Mouse (Mus musculus) thymus, adult 2 months (tissue): ENCODE data around the gene Samd10. TPM values are rescaled to one million over a fixed set of nuclear protein-coding genes. Genes with fewer than 3 reads are reported as not detected.

Experiments
- DNase-seq: peaks from one replicate; pipeline ENCODE4 v3.0.0; 2021
- H3K27ac ChIP-seq: fragments of 200-500 bp; 2 replicates; pipeline ENCODE4 v1.5.1; 2012; ENCODE audit warnings: low read length, control low read depth; ENCODE audit not compliant: control insufficient read depth, insufficient read depth
- H3K27me3 ChIP-seq: fragments of 200-500 bp; 2 replicates; pipeline ENCODE4 v1.6.1; 2012; ENCODE audit warnings: mild to moderate bottlenecking, low read length, moderate library complexity, mixed read lengths; ENCODE audit not compliant: control insufficient read depth, insufficient read depth
- H3K36me3 ChIP-seq: fragments of 200-500 bp; 2 replicates; pipeline ENCODE4 v1.6.1; 2012; ENCODE audit warnings: mild to moderate bottlenecking, low read length, moderate library complexity; ENCODE audit not compliant: control insufficient read depth, insufficient read depth
- H3K4me1 ChIP-seq: fragments of 200-500 bp; replicated peaks from 2 replicates; pipeline ENCODE4 v1.6.1; 2012; ENCODE audit warnings: low read length; ENCODE audit not compliant: control insufficient read depth, insufficient read depth
- H3K4me3 ChIP-seq: fragments of 200-500 bp; 2 replicates; pipeline ENCODE4 v1.5.1; 2012; ENCODE audit warnings: mild to moderate bottlenecking, low read length, control low read depth, moderate library complexity; ENCODE audit not compliant: control insufficient read depth, insufficient read depth
- CTCF ChIP-seq: fragments of 200-500 bp; IDR thresholded peaks from 2 replicates; pipeline ENCODE4 v1.5.1; 2012; ENCODE audit warnings: mild to moderate bottlenecking, control low read depth, low read length, moderate library complexity, borderline replicate concordance; ENCODE audit not compliant: control insufficient read depth, poor library complexity, insufficient read depth; ENCODE audit errors: extremely low read depth
- POLR2A ChIP-seq: fragments of 200-500 bp; IDR thresholded peaks from 2 replicates; pipeline ENCODE4 v1.6.1; 2012; ENCODE audit warnings: mild to moderate bottlenecking, low read length, control low read depth, moderate library complexity; ENCODE audit not compliant: control insufficient read depth, poor library complexity, insufficient read depth; ENCODE audit errors: extremely low read depth
- WGBS: fragments of 180-500 bp; shearing (Covaris S2); methylation state at CpG from one replicate; pipeline ENCODE4 v1.1.7; 2018; 5-methylcytosine and 5-hydroxymethylcytosine counted together
- polyA plus RNA-seq: library from polyadenylated mRNA; depleted of rRNA; stranded (reverse); fragments of >200 nt; gene quantifications from 2 replicates; pipeline ENCODE4 v1.2.3, GENCODE M21; 2012

The Samd10 gene
- polyA plus RNA-seq, 1 experiment = 29.0 TPM

DNA sequence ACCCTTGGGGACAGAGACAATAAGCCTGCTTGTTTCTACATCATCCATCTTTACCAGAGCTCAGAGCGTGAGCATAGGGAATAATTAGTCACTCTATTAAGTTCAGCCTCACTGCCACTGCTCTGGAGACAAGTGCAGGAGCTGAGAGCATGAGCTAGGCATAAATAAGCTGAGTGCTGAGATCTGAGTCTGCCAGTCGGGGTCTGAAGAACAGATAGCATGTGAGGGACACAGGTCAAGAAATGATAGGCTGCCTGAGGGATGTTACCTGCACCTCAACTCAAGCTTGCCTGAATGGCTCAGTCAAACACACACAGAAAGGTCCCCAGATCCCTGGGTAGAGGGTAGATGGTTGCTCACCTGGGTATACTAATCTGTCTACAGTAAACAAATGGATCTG lies 21.9 kb downstream of the Samd10 start:
- no peak for DNase-seq
- no peaks in the 10 kb centered on the region for H3K27me3 ChIP-seq
- TF ChIP-seq CTCF = no peak
- no peak for TF ChIP-seq POLR2A
- no peak overlapping the region for H3K27ac ChIP-seq
- WGBS = 94% methylated on average over 2 of the region's 2 CpGs
- no peak overlapping the region for H3K4me3 ChIP-seq
- H3K36me3 ChIP-seq = no peaks in the 10 kb centered on the region
- peaks cover 9% of the 10 kb centered on the region for H3K4me1 ChIP-seq

GRCm38 (mm10) chr2:181576613-181577012 lies 22.4 kb downstream of the Samd10 start:
- no peaks in the 10 kb centered on the region for H3K27me3 ChIP-seq
- TF ChIP-seq POLR2A = no peak
- TF ChIP-seq CTCF = no peak
- 99% methylated on average over 2 of the region's 2 CpGs for WGBS
- no peak overlapping the region for H3K4me3 ChIP-seq
- no peak overlapping the region for H3K27ac ChIP-seq
- H3K4me1 ChIP-seq = peaks cover 9% of the 10 kb centered on the region
- DNase-seq = no peak
- H3K36me3 ChIP-seq = no peaks in the 10 kb centered on the region

DNA sequence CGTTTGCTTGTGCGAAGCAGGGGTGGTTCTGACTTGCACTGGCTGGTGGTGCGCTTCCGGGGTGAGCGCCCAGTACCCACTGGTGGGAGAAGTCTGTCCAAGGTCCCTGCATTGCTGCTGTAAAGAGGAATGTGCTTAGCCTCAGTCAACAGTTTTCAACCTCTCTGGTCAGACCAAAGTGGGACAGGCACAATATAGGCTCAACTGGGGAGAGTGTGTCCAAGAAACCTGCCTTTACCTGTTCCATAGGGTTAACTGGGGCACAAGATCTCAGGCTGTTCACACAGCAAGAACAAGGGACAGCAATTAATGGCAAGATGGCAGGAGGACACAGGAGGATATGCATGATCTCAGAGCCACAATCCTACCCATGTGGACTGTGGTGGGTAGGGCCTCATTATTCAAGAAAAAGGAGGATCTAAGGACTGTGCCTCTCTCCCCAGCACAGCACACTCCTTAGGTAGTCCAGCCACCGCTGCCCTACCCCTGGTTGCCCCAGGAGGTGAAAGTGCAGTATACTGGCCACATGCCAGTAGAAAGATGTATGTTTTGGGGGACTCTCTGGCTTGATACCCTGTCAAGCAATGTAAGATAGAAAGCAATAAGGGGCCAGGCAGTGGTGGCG lies 24.0 kb downstream of the Samd10 start:
- no peak for DNase-seq
- Histone ChIP-seq H3K27ac (no peak overlapping the region), H3K4me1 (0 out of 2 replicates have a peak, but pooled peaks cover 3% of the 10 kb centered on the region), H3K4me3 (no peak overlapping the region), H3K36me3 (no peaks in the 10 kb centered on the region), H3K27me3 (no peaks in the 10 kb centered on the region)
- 98% methylated on average over 7 of the region's 7 CpGs for WGBS
- TF ChIP-seq CTCF (no peak), POLR2A (no peak)

DNA sequence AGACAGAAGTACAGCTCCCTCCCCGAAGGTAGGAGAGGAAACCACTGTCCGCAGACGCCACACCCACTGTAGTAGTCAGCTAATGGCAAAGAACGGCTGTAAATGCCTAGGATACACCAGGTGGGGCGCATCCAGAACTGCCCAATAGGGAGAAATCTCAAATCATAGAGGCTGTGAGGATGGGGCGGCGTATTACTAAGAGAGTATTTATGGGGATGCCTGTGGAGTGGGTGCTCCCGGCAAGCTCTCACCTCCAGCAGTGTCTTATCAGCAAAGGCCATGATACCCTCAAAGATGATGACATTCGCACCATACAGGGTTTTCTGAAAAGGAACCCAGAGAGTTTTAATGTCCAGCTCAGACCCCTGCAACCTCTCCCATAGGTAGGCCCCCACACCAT lies 25.1 kb downstream of the Samd10 start:
- H3K36me3 ChIP-seq = no peaks in the 10 kb centered on the region
- no peak for DNase-seq
- H3K27me3 ChIP-seq = no peaks in the 10 kb centered on the region
- 93% methylated on average over 9 of the region's 9 CpGs for WGBS
- no peak overlapping the region for H3K4me3 ChIP-seq
- no peak overlapping the region for H3K27ac ChIP-seq
- H3K4me1 ChIP-seq = 0 out of 2 replicates have a peak, but pooled peaks cover 3% of the 10 kb centered on the region
- TF ChIP-seq CTCF (no peak), POLR2A (no peak)

DNA sequence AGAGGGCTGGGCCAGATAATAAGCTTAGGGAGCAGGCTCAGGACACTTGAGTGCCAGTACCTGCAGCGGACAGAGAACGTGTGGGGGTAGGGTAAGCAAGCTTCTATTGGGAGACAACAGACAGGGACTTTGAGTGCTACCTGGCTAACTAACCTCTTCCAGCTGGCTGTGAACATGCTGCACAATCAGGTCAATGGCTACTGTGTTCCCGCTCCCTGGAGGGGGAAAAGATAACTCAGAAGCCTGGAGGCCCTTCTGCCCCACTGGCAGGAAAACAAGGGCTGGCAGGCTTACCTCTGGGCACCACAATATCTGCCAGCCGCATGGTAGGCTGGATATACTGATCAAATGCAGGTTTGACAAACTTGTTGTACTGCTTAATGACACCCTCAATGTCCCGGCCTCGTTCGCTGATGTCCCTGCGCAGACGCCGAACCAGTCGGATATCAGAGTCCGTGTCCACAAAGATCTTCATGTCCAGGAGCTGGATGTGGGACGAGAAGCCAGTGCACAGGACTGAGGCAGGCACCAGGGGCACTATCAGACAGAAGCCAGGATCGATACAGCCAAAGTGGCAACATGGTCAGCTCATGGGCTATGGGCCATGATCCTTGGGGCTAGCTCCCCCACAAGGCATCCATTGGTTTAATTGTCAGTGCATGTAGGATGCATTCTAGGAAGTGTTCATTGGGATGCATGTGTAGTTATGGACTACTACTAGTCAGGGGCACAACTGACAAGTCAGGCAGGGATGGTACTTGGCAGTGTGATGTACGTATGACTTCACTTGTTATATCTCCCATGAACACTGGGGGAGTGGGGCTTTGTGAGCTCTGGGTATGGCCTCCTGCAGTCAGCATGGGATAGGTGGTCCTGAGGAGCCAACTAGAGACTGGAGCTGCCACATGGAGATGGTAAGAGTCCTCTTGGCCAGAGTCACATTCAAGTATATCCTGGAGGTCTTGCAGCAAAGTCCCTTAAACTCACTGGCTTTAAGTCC lies 25.8 kb downstream of the Samd10 start:
- no peak for DNase-seq
- Histone ChIP-seq H3K36me3 (no peaks in the 10 kb centered on the region), H3K27ac (no peak overlapping the region), H3K4me1 (0 out of 2 replicates have a peak, but pooled peaks cover under 1% of the 10 kb centered on the region), H3K4me3 (no peak overlapping the region), H3K27me3 (no peaks in the 10 kb centered on the region)
- WGBS = 98% methylated on average over 15 of the region's 15 CpGs
- TF ChIP-seq POLR2A (no peak), CTCF (no peak)

DNA sequence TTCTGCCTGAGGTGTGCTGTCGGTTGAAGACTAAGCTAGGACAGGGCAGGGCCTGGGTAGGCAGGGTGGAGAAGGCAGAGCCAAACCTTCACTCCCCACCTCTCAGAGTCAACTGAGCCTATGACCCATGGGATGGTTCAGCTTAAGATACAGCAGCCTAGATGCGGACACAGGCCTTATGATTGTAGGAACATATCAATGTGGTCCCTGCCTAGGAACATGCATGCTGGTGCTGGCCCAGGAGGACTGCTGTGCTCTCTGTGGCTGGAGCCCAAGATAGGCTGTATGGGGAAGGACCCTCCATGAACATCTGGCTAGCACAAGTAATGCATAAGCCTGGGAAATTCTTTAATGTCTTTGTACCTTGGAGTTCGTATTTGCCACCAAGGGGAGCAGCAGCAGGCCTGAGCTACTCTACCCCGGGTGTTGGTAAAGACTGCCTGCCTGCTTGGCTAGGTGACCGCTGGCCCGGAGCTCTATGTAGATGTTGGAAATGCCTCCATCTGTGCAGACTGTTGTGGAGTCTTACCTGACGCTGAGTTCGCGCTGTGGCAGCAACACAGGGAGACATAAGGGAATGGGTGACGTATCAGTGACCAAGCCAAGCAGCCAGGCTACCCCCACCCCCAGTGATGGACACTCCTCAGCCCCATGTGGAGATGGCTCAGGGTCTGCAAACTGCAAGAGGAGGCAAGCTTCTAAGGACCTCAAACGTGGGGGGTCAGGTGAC lies 26.9 kb downstream of the Samd10 start:
- WGBS = 96% methylated on average over 11 of the region's 11 CpGs
- H3K4me3 ChIP-seq = no peak overlapping the region
- H3K27ac ChIP-seq = no peak overlapping the region
- no peaks in the 10 kb centered on the region for H3K36me3 ChIP-seq
- DNase-seq = no peak
- H3K4me1 ChIP-seq = no peaks in the 10 kb centered on the region
- TF ChIP-seq CTCF (no peak), POLR2A (no peak)
- H3K27me3 ChIP-seq = no peaks in the 10 kb centered on the region
